Mouse (Mus musculus): ENCODE data around the gene Abt1. TPM values are rescaled to one million over a fixed set of nuclear protein-coding genes. Genes with fewer than 3 reads are reported as not detected.

Gene Abt1
- polyA plus RNA-seq, 1 experiment from 2014 or later: 11.9 TPM

GRCm38 (mm10) chr13:23372433-23372832, 51.2 kb downstream of the Abt1 start:
- Histone ChIP-seq H3K9me3 (no peaks in the 10 kb centered on the region), H3K4me1 (peaks cover 9% of the 10 kb centered on the region), H3K36me3 (no peaks in the 10 kb centered on the region), H3K4me3 (no peak overlapping the region), H3K27me3 (no peaks in the 10 kb centered on the region), H3K4me2 (no peak overlapping the region), H3K9ac (no peak overlapping the region), H3K27ac (no peak overlapping the region)
- ATAC-seq (ENCODE audit: insufficient number of reproducible peaks, low FRiP score, low TSS enrichment, low read depth): no peak
- WGBS: 66% methylated on average over 1 of the region's 1 CpGs

DNA sequence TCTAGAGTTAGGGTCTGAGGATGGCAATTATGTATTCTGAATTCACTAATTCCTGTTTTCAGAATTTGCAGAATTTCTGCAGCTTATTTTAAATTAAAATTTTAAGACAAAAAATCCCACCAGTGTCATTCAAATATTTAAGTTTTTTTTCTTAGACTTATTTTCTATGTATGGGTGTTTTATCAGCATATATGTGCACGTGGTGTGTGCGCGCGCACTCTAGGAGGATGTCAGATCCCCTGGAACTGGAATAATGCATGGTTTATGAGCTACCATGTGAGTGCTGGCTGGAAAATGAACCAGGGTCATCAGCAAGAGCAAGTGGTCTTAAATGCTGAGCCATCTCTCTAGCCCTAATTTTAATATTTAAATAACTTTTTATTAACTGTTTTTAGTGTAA, 53.6 kb downstream of the Abt1 start:
- Histone ChIP-seq H3K9me3 (no peaks in the 10 kb centered on the region), H3K9ac (no peak overlapping the region)

GRCm38 (mm10) chr13:23369421-23369765, 54.3 kb downstream of the Abt1 start:
- ATAC-seq (ENCODE audit: insufficient number of reproducible peaks, low FRiP score, low TSS enrichment, low read depth): 0 out of 2 replicates have a peak, but pooled peaks have one; percentile 3
- Histone ChIP-seq H3K4me1 (peaks cover 18% of the 10 kb centered on the region), H3K36me3 (no peaks in the 10 kb centered on the region; the same call in 1 of the 2 replicates), H3K27ac (peak overlapping the region; percentile 97), H3K4me2 (peak overlapping the region; percentile 54), H3K4me3 (peak overlapping the region; percentile 82), H3K9ac (peak overlapping the region; percentile 72), H3K9me3 (no peaks in the 10 kb centered on the region), H3K27me3 (no peaks in the 10 kb centered on the region)
- under 1% methylated on average over 10 of the region's 10 CpGs for WGBS

More for the DNA sequence above, 53.6 kb downstream of the Abt1 start:
- no peaks in the 10 kb centered on the region for H3K36me3 ChIP-seq
- 95% methylated on average over 4 of the region's 4 CpGs for whole genome bisulfite sequencing
- ATAC-seq (ENCODE audit: insufficient number of reproducible peaks, low FRiP score, low TSS enrichment, low read depth): no peak
- peaks cover 18% of the 10 kb centered on the region for H3K4me1 ChIP-seq
- 0 out of 2 replicates have a peak overlapping the region, but pooled peaks have one; percentile 82 for H3K4me3 ChIP-seq
- H3K27me3 ChIP-seq: no peaks in the 10 kb centered on the region
- H3K4me2 ChIP-seq: no peak overlapping the region
- H3K27ac ChIP-seq: no peak overlapping the region

DNA sequence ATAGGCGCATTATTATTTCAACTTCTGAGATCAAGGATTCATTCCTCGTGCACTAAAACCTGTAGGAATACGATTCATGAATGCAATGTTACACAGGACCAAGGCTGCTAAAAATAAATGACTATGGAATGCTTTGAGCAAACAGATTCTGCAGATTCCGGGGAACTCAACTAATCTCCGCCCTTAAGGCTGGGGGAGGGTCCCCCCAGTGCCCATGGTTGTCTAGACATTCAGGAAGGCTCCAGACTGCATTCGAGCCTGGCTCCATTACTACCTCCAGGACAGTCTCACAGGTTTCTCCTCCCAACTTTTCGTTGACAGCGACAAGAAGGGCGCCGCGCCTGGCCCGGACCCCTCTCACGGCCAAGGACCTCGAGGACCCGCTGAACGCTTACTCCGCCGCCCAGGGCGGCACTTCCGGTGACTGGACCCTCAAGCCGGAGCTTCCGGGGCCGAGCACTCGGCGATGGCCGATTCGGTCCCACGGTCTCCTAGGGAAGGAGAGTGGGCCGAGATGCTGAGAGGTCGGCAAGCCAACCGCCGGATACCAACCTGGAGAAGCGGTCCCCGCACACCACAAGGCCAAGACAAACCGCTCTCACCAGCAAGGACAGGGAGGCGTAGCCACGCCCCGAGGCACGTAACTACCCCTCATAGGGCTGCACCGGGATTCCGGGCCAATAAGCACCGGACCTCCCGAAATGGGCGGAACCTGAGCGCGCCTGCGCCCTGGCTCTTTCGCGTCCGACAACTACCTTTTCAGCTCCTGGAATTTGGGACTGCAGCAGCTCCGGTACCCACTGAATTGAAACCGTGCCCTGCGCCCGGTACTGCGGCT, 54.9 kb downstream of the Abt1 start, which contains the start of gene Zfp322a:
Gene Zfp322a (minus strand): TSS at position 626 of the 838 bp plus-strand sequence.
- Histone ChIP-seq H3K9ac (peak within 1 kb of the TSS; percentile 72), H3K4me1 (peaks cover 18% of the 10 kb centered on the region), H3K36me3 (peaks cover 5% of the 10 kb centered on the region; the same call in 1 of the 2 replicates), H3K4me2 (peak within 1 kb of the TSS; percentile 54), H3K9me3 (no peaks in the 10 kb centered on the region), H3K27me3 (no peaks in the 10 kb centered on the region), H3K27ac (peak within 1 kb of the TSS; percentile 97), H3K4me3 (peak within 1 kb of the TSS; percentile 82)
- ATAC-seq (ENCODE audit: insufficient number of reproducible peaks, low FRiP score, low TSS enrichment, low read depth): peak; percentile 99
- WGBS: under 1% methylated on average over 55 of the region's 55 CpGs

Other genes starting within 250 kb of the Abt1 start
- gene Vmn1r220, start 235.9 kb downstream of the Abt1 start, polyA plus RNA-seq (2015; fragmentation: Nextera tagmentation; extraction: Ambion mirVana): not detected in 2 replicates
- gene Vmn1r221, start 209.7 kb downstream of the Abt1 start, polyA plus RNA-seq (2015; fragmentation: Nextera tagmentation; extraction: Ambion mirVana): not detected in 2 replicates
- gene Vmn1r222, start 187.9 kb downstream of the Abt1 start, polyA plus RNA-seq (2015; fragmentation: Nextera tagmentation; extraction: Ambion mirVana): not detected in 2 replicates
- gene Vmn1r223, start 176.7 kb downstream of the Abt1 start, polyA plus RNA-seq (2015; fragmentation: Nextera tagmentation; extraction: Ambion mirVana): not detected in 2 replicates
- gene Zfp322a, start 54.7 kb downstream of the Abt1 start, polyA plus RNA-seq (2015; fragmentation: Nextera tagmentation; extraction: Ambion mirVana): 42.4 and 44.2 TPM in 2 replicates
- 0.18 and 0.22 TPM in 2 replicates for gene Btn1a1, start 42.0 kb upstream of the Abt1 start, polyA plus RNA-seq (2015; fragmentation: Nextera tagmentation; extraction: Ambion mirVana)
- gene Btn2a2, start 65.0 kb upstream of the Abt1 start, polyA plus RNA-seq (2015; fragmentation: Nextera tagmentation; extraction: Ambion mirVana): 0.61 and 0.67 TPM in 2 replicates
- 4.8 and 6.3 TPM in 2 replicates for gene Hist1h4h, start 107.2 kb upstream of the Abt1 start, polyA plus RNA-seq (2015; fragmentation: Nextera tagmentation; extraction: Ambion mirVana)
- gene Hist1h2af, start 110.0 kb upstream of the Abt1 start, polyA plus RNA-seq (2015; fragmentation: Nextera tagmentation; extraction: Ambion mirVana): 4.1 and 7.5 TPM in 2 replicates
- gene Hist1h3g, start 111.6 kb upstream of the Abt1 start, polyA plus RNA-seq (2015; fragmentation: Nextera tagmentation; extraction: Ambion mirVana): 3.4 and 5.4 TPM in 2 replicates
- gene Hist1h2bh, start 119.5 kb upstream of the Abt1 start, polyA plus RNA-seq (2015; fragmentation: Nextera tagmentation; extraction: Ambion mirVana): 0.77 and 0.83 TPM in 2 replicates
- 1.1 TPM in 1 of 2 replicates, not detected in the other for gene Hist1h3f, start 120.2 kb upstream of the Abt1 start, polyA plus RNA-seq (2015; fragmentation: Nextera tagmentation; extraction: Ambion mirVana)
- 0.65 and 0.95 TPM in 2 replicates for gene Hist1h4f, start 127.8 kb upstream of the Abt1 start, polyA plus RNA-seq (2015; fragmentation: Nextera tagmentation; extraction: Ambion mirVana)
- 0.32 and 0.51 TPM in 2 replicates for gene Hist1h1d, start 129.4 kb upstream of the Abt1 start, polyA plus RNA-seq (2015; fragmentation: Nextera tagmentation; extraction: Ambion mirVana)
- 2.1 and 4.8 TPM in 2 replicates for gene Hist1h3e, start 138.5 kb upstream of the Abt1 start, polyA plus RNA-seq (2015; fragmentation: Nextera tagmentation; extraction: Ambion mirVana)
- gene Hist1h2ae, start 147.4 kb upstream of the Abt1 start, polyA plus RNA-seq (2015; fragmentation: Nextera tagmentation; extraction: Ambion mirVana): 68.7 and 88.5 TPM in 2 replicates
- 5.5 and 6.0 TPM in 2 replicates for gene Hist1h2bg, start 147.5 kb upstream of the Abt1 start, polyA plus RNA-seq (2015; fragmentation: Nextera tagmentation; extraction: Ambion mirVana)
- 2.9 and 5.8 TPM in 2 replicates for gene Hist1h2bf, start 150.3 kb upstream of the Abt1 start, polyA plus RNA-seq (2015; fragmentation: Nextera tagmentation; extraction: Ambion mirVana)
- gene Hist1h2ad, start 150.5 kb upstream of the Abt1 start, polyA plus RNA-seq (2015; fragmentation: Nextera tagmentation; extraction: Ambion mirVana): 0.89 and 2.3 TPM in 2 replicates
- 5.8 and 6.5 TPM in 2 replicates for gene Hist1h3d, start 151.9 kb upstream of the Abt1 start, polyA plus RNA-seq (2015; fragmentation: Nextera tagmentation; extraction: Ambion mirVana)
- gene Hist1h4d, start 157.7 kb upstream of the Abt1 start, polyA plus RNA-seq (2015; fragmentation: Nextera tagmentation; extraction: Ambion mirVana): 75.2 and 108 TPM in 2 replicates
- gene Hist1h2be, start 197.3 kb upstream of the Abt1 start, polyA plus RNA-seq (2015; fragmentation: Nextera tagmentation; extraction: Ambion mirVana): 1.9 and 2.1 TPM in 2 replicates
- 17.2 and 18.2 TPM in 2 replicates for gene Hist1h1e, start 198.7 kb upstream of the Abt1 start, polyA plus RNA-seq (2015; fragmentation: Nextera tagmentation; extraction: Ambion mirVana)